Mouse (Mus musculus) naive thymus-derived CD4-positive, alpha-beta T cell, adult 2 months (primary cell): ENCODE data around the gene R3hdm2.

Source experiments
- DNase-seq: peaks from one replicate; pipeline ENCODE4 v3.0.0-alpha.2; 2011; ENCODE audit warnings: low read depth

The R3hdm2 gene

GRCm38 (mm10) chr10:127544375-127544774 is 164.2 kb downstream of the R3hdm2 start:
- DNase-seq: no peak

- no peak for DNase-seq
Observed at GRCm38 (mm10) chr10:127546505-127546904, 166.4 kb downstream of the R3hdm2 start.

- DNase-seq: no peak
Observed at GRCm38 (mm10) chr10:127548236-127548635, 168.1 kb downstream of the R3hdm2 start.
